Mouse (Mus musculus) olfactory bulb, adult 2 months (tissue): Measurements from ENCODE around the gene Oprm1. TPM values are rescaled to one million over a fixed set of nuclear protein-coding genes. Genes with fewer than 3 reads are reported as not detected.
"Not testable (repeated sequence)": the region's sequence is repeated elsewhere in the genome, so short reads cannot be mapped to it uniquely, and the experiment has no call there.

Experiments used
- H3K27ac ChIP-seq: fragments of 200-500 bp; 2 replicates; pipeline ENCODE4 v1.5.1; 2012; ENCODE audit warnings: low read depth, low read length; ENCODE audit not compliant: insufficient read depth
- H3K4me1 ChIP-seq: fragments of 200-500 bp; 2 replicates; pipeline ENCODE4 v1.6.1; 2012; ENCODE audit warnings: low read length; ENCODE audit not compliant: control insufficient read depth, insufficient read depth
- H3K4me3 ChIP-seq: fragments of 200-500 bp; 2 replicates; pipeline ENCODE4 v1.5.1; 2012; ENCODE audit warnings: mild to moderate bottlenecking, low read depth, low read length, moderate library complexity; ENCODE audit not compliant: insufficient read depth
- CTCF ChIP-seq: fragments of 200-500 bp; IDR thresholded peaks from 2 replicates; pipeline ENCODE4 v1.5.1; 2012; ENCODE audit warnings: low read depth, mild to moderate bottlenecking, low read length, moderate library complexity; ENCODE audit not compliant: insufficient read depth
- POLR2A ChIP-seq: fragments of 200-500 bp; IDR thresholded peaks from 2 replicates; pipeline ENCODE4 v1.6.1; 2012; ENCODE audit warnings: mild to moderate bottlenecking, low read depth, low read length, moderate library complexity; ENCODE audit not compliant: insufficient read depth
- WGBS: fragments of 180-500 bp; shearing (Covaris S2); methylation state at CpG from one replicate; pipeline ENCODE4 v1.1.7; 2018; 5-methylcytosine and 5-hydroxymethylcytosine counted together
- polyA plus RNA-seq: library from polyadenylated mRNA; stranded (reverse); fragments of >200 nt; gene quantifications from 2 replicates; pipeline ENCODE4 v1.2.4, GENCODE M21; 2012; ENCODE audit warnings: low replicate concordance; ENCODE audit not compliant: missing spikeins, insufficient read depth, insufficient read length

Gene Oprm1
- polyA plus RNA-seq, 1 experiment = not detected

GRCm38 (mm10) chr10:6842225-6842624 lies 83.9 kb downstream of the Oprm1 start:
- Histone ChIP-seq H3K27ac (no peak overlapping the region), H3K4me1 (0 out of 2 replicates have a peak, but pooled peaks cover 2% of the 10 kb centered on the region), H3K4me3 (no peak overlapping the region)
- 38% methylated on average over 1 of the region's 1 CpGs for WGBS
- no peak for TF ChIP-seq POLR2A
- TF ChIP-seq CTCF = no peak

- no peak for TF ChIP-seq CTCF
- TF ChIP-seq POLR2A = no peak
These were observed 88.0 kb downstream of the Oprm1 start for GRCm38 (mm10) chr10:6846283-6846682.

GRCm38 (mm10) chr10:6848162-6848754 lies 90.0 kb downstream of the Oprm1 start:
- Histone ChIP-seq H3K4me3 (no peak overlapping the region), H3K4me1 (no peaks in the 10 kb centered on the region), H3K27ac (no peak overlapping the region)
- TF ChIP-seq CTCF = no peak
- TF ChIP-seq POLR2A = no peak
- WGBS = 63% methylated on average over 7 of the region's 7 CpGs

More at GRCm38 (mm10) chr10:6846283-6846682, 88.0 kb downstream of the Oprm1 start:
- Histone ChIP-seq H3K4me1 (0 out of 2 replicates have a peak, but pooled peaks cover 2% of the 10 kb centered on the region), H3K27ac (no peak overlapping the region), H3K4me3 (no peak overlapping the region)
- WGBS = 63% methylated on average over 1 of the region's 1 CpGs

- TF ChIP-seq CTCF (no peak), POLR2A (no peak)
- Histone ChIP-seq H3K4me3 (no peak overlapping the region), H3K4me1 (no peaks in the 10 kb centered on the region), H3K27ac (no peak overlapping the region)
- 77% methylated on average over 2 of the region's 2 CpGs for WGBS
These were observed 90.5 kb downstream of the Oprm1 start for GRCm38 (mm10) chr10:6848834-6849233.

- no peak overlapping the region for H3K27ac ChIP-seq
- TF ChIP-seq POLR2A (no peak), CTCF (no peak)
These were observed 97.5 kb downstream of the Oprm1 start for GRCm38 (mm10) chr10:6855812-6856211.

GRCm38 (mm10) chr10:6871418-6872072 lies 113.2 kb downstream of the Oprm1 start:
- H3K4me3 ChIP-seq = no peak overlapping the region
- H3K27ac ChIP-seq = peak overlapping the region; percentile 92
- no peaks in the 10 kb centered on the region for H3K4me1 ChIP-seq
- 17% methylated on average over 7 of the region's 7 CpGs for WGBS
- TF ChIP-seq CTCF (no peak), POLR2A (no peak)

More at GRCm38 (mm10) chr10:6855812-6856211, 97.5 kb downstream of the Oprm1 start:
- no peaks in the 10 kb centered on the region for H3K4me1 ChIP-seq
- no peak overlapping the region for H3K4me3 ChIP-seq
- WGBS = 67% methylated on average over 3 of the region's 3 CpGs

GRCm38 (mm10) chr10:6873917-6874316 lies 115.6 kb downstream of the Oprm1 start:
- H3K27ac ChIP-seq = no peak overlapping the region
- TF ChIP-seq CTCF = no peak
- TF ChIP-seq POLR2A = no peak
- no peaks in the 10 kb centered on the region for H3K4me1 ChIP-seq
- H3K4me3 ChIP-seq = no peak overlapping the region
- 93% methylated on average over 1 of the region's 1 CpGs for WGBS

- 96% methylated on average over 2 of the region's 2 CpGs for WGBS
- no peaks in the 10 kb centered on the region for H3K4me1 ChIP-seq
- no peak overlapping the region for H3K27ac ChIP-seq
- TF ChIP-seq POLR2A = no peak
- no peak for TF ChIP-seq CTCF
- H3K4me3 ChIP-seq = no peak overlapping the region
These were observed 120.1 kb downstream of the Oprm1 start for GRCm38 (mm10) chr10:6878276-6878881.

GRCm38 (mm10) chr10:6882041-6882440 lies 123.7 kb downstream of the Oprm1 start:
- H3K4me3 ChIP-seq, H3K4me1 ChIP-seq, H3K27ac ChIP-seq: not testable (repeated sequence)
- WGBS = 100% methylated on average over 1 of the region's 1 CpGs

GRCm38 (mm10) chr10:6885460-6885859 lies 127.2 kb downstream of the Oprm1 start:
- Histone ChIP-seq H3K4me1 (peaks cover 7% of the 10 kb centered on the region; the same call in 1 of the 2 replicates), H3K27ac (no peak overlapping the region), H3K4me3 (no peak overlapping the region)
- TF ChIP-seq CTCF (no peak), POLR2A (no peak)
- 0% methylated on average over 1 of the region's 1 CpGs for WGBS
